Comparison of ENCODE assay signal across 8 mouse cellular contexts in genomic region chr5:118478120-118478768, GRCm38 (mm10).
DNase-seq lines count a peak whose midpoint lies in the region; ATAC-seq lines count a peak whose summit lies in the region.

No protein-coding gene starts in this region.

- intact Hi-C loops in gastrocnemius, postnatal 36 days (cut with DNase I) = loop anchor here (5.0 kb wide), 1 partner anchor 111 kb away; no protein-coding TSS in a partner anchor

- no peaks in the 10 kb centered on the region for H3K27me3 ChIP-seq in limb, embryonic 12.5 days
- H3K27me3 ChIP-seq in midbrain, embryonic 14.5 days (ENCODE audit: control insufficient read depth, insufficient read depth, low read length) = no peaks in the 10 kb centered on the region

- no peaks in the 10 kb centered on the region for H3K36me3 ChIP-seq in limb, embryonic 12.5 days
- H3K36me3 ChIP-seq in midbrain, embryonic 14.5 days (ENCODE audit: control insufficient read depth, insufficient read depth, low read length) = no peaks in the 10 kb centered on the region

- DNase-seq in ovary, adult 18-20 months (ENCODE audit: low spot score) = peak; percentile 26
- DNase-seq in ovary, postnatal 10 days (ENCODE audit: low spot score) = no peak
- peak; percentile 93 for DNase-seq in embryo, embryonic 11 days
- peak; percentile 58 to 61 for DNase-seq in gastrocnemius, postnatal 36 days
- DNase-seq in midbrain, embryonic 14.5 days = peak; percentile 89
- peak; percentile 79 for DNase-seq in spleen, postnatal 4 days (ENCODE audit: low spot score in 2 of 2)

- no peaks in the 10 kb centered on the region for H3K9me3 ChIP-seq in limb, embryonic 12.5 days
- no peaks in the 10 kb centered on the region for H3K9me3 ChIP-seq in midbrain, embryonic 14.5 days (ENCODE audit: control insufficient read depth, low read length)

- peak overlapping the region; percentile 63 for H3K4me2 ChIP-seq in limb, embryonic 12.5 days
- peak overlapping the region; percentile 58 for H3K4me2 ChIP-seq in midbrain, embryonic 14.5 days (ENCODE audit: low read length)

- H3K4me3 ChIP-seq in limb, embryonic 12.5 days (replicated peaks) = peak overlapping the region; percentile 38
- H3K4me3 ChIP-seq in midbrain, embryonic 14.5 days (replicated peaks; ENCODE audit: low read depth, low read length) = peak overlapping the region; percentile 27

- H3K27ac ChIP-seq in limb, embryonic 12.5 days = peak overlapping the region; percentile 80
- no peak overlapping the region for H3K27ac ChIP-seq in midbrain, embryonic 14.5 days (replicated peaks; ENCODE audit: low read depth, low read length)

- H3K4me1 ChIP-seq in limb, embryonic 12.5 days (replicated peaks) = peaks cover 34% of the 10 kb centered on the region
- H3K4me1 ChIP-seq in midbrain, embryonic 14.5 days (ENCODE audit: control insufficient read depth, insufficient read depth, low read length) = peaks cover 3% of the 10 kb centered on the region; the same call in 1 of the 2 replicates

- 8% methylated on average over 15 of the region's 15 CpGs for WGBS in limb, embryonic 12.5 days
- 5% methylated on average over 15 of the region's 15 CpGs for WGBS in midbrain, embryonic 14.5 days

- peak overlapping the region; percentile 44; the same call in 1 of the 2 replicates for H3K9ac ChIP-seq in limb, embryonic 12.5 days (replicated peaks)
- 0 out of 2 replicates have a peak overlapping the region, but pooled peaks have one; percentile 20 for H3K9ac ChIP-seq in midbrain, embryonic 14.5 days (replicated peaks; ENCODE audit: low read length)

- peak; percentile 96 for ATAC-seq in inflammation-experienced regulatory T-cells, adult 6 months
- peak; percentile 82 for ATAC-seq in limb, embryonic 12.5 days (ENCODE audit: insufficient number of reproducible peaks, insufficient read depth, low FRiP score, low TSS enrichment, low read depth)
- ATAC-seq in midbrain, embryonic 14.5 days (ENCODE audit: low FRiP score, low TSS enrichment) = peak; percentile 81
